Mouse (Mus musculus) frontal cortex, postnatal 14 days (tissue): ENCODE data around the gene Serpinf1.
"Not testable (repeated sequence)": the region's sequence is repeated elsewhere in the genome, so short reads cannot be mapped to it uniquely, and the experiment has no call there.

ENCODE experiments used
- DNase-seq, 2 experiments: peaks; one replicate each; pipeline ENCODE4 v3.0.0; 2022; ENCODE audit warnings: low spot score in 2 of 2

The Serpinf1 gene

GRCm38 (mm10) chr11:75423091-75423490 lies 590 bp upstream of the Serpinf1 start:
- no peak for DNase-seq

- no peak for DNase-seq
Measured at GRCm38 (mm10) chr11:75421375-75422012, 1.0 kb downstream of the Serpinf1 start.

- DNase-seq: no peak
Measured at GRCm38 (mm10) chr11:75420810-75421374, 1.6 kb downstream of the Serpinf1 start.

GRCm38 (mm10) chr11:75420037-75420436 lies 2.5 kb downstream of the Serpinf1 start:
- no peak for DNase-seq

GRCm38 (mm10) chr11:75415994-75416393 lies 6.5 kb downstream of the Serpinf1 start:
- no peak for DNase-seq

- DNase-seq: no peak
Measured at GRCm38 (mm10) chr11:75415096-75415495, 7.4 kb downstream of the Serpinf1 start.

GRCm38 (mm10) chr11:75410591-75410990 lies 11.9 kb downstream of the Serpinf1 start:
- no peak for DNase-seq

- no peak for DNase-seq
Measured at GRCm38 (mm10) chr11:75409679-75410575, 12.6 kb downstream of the Serpinf1 start.

- DNase-seq: no peak
Measured at GRCm38 (mm10) chr11:75406865-75407264, 15.6 kb downstream of the Serpinf1 start.

- no peak for DNase-seq
Measured at GRCm38 (mm10) chr11:75406104-75406503, 16.4 kb downstream of the Serpinf1 start.

GRCm38 (mm10) chr11:75404801-75405200 lies 17.7 kb downstream of the Serpinf1 start:
- DNase-seq: no peak

- no peak for DNase-seq
Measured at GRCm38 (mm10) chr11:75403301-75404052, 19.0 kb downstream of the Serpinf1 start.

GRCm38 (mm10) chr11:75402271-75402690 lies 20.2 kb downstream of the Serpinf1 start:
- DNase-seq: peak in 1 of 2 experiments; percentile 23

- no peak for DNase-seq
Measured at GRCm38 (mm10) chr11:75400099-75400498, 22.4 kb downstream of the Serpinf1 start.

- no peak for DNase-seq
Measured at GRCm38 (mm10) chr11:75399411-75399841, 23.1 kb downstream of the Serpinf1 start.

GRCm38 (mm10) chr11:75397452-75397851 lies 25.0 kb downstream of the Serpinf1 start:
- no peak for DNase-seq

- DNase-seq: no peak
Measured at GRCm38 (mm10) chr11:75395611-75396010, 26.9 kb downstream of the Serpinf1 start.

GRCm38 (mm10) chr11:75383529-75383928 lies 39.0 kb downstream of the Serpinf1 start:
- not testable (repeated sequence) for DNase-seq

GRCm38 (mm10) chr11:75378786-75379185 lies 43.7 kb downstream of the Serpinf1 start:
- not testable (repeated sequence) for DNase-seq

GRCm38 (mm10) chr11:75377125-75377524 lies 45.4 kb downstream of the Serpinf1 start:
- no peak for DNase-seq
